Mouse (Mus musculus): Measurements from ENCODE around the gene Ankrd27.
A peak's percentile ranks its signal among the peaks of the same experiment; 100 is the strongest.

Gene Ankrd27

GRCm38 (mm10) chr7:35640072-35640471 lies 54.0 kb downstream of the Ankrd27 start:
- no peak for DNase-seq (ENCODE audit: low read depth)

DNA sequence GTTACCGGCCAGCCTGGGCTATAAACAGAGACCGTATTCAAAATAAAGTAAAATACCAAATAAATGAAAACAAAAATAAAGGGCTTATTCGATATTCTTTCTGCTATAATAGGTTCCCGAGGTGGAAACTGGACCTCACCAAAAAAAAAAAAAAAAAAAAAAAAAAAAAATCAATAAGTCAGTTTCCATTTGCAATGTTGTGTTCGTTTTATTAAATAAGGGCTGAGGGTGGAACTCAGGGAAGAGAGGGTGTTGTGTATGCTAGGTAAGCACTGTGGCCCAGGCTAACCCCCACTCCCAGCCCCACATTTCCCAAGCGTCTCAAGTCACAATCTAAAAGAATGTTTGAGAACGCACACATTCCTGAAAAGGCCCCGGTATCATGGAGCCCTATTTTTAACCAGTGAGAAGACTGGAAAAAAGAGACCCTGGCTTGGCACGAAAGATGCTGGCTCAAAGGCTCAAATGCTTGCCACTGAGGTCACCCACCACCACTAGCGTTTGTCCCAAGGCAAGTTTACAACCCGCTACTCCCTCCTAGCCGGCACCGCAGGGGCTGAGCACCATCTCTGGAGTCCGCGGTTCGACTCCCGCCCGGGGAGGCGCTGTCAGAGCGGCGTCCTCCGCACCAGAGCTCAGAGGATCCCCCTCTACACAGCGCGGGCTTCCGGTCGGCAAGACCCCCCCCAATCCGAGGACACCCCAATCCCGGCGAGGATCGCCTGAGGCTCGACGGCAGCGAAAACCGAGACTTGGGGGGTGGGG lies 60.5 kb downstream of the Ankrd27 start:
- no peak for DNase-seq (ENCODE audit: low read depth)

- peak; percentile 97 for DNase-seq (ENCODE audit: low read depth)
These were observed 61.2 kb downstream of the Ankrd27 start, which contains the start of gene Pdcd5 for GRCm38 (mm10) chr7:35647101-35647698. Pdcd5 (minus strand) TSS chr7:35647521.

DNA sequence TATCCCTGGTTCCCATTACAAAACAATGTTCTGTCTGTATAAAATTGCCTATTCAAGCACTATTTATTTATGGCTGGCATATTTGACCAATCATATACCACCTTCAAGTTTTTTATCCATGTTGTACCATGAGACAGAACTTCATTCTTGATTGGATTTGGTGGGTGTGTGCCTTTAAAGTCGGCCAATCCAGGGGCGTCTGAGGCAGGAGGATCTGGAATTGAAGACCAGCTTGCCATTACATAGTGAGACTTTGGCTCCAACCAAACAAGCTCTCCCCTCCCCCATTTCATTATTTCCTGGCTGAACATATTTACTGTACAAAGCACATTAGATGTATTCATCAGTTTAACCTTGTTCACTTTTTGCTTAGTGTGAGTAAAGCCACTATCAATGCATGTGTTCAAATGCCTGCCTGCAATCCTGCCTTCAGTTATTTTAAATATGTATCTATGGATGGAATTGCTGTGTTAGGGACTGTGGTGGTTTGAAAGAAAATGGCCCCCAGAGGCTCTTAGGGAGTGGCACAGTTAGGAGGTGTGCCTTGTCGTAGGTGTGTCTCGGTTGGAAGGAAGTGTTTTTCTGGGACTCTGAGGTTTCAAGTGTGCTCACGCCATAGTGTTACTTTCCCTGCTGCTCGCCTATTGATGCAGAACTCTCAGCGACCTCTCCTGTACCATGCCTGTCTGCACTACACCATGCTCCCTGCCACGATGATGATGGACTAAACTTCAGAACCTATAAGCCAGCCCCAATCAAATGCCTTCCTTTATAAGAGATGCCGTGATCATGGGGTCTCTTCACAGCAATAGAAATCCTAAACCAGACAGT lies 62.4 kb downstream of the Ankrd27 start:
- DNase-seq (ENCODE audit: low read depth): no peak

- peak; percentile 59 for DNase-seq (ENCODE audit: low read depth)
These were observed 63.0 kb downstream of the Ankrd27 start for GRCm38 (mm10) chr7:35649071-35649470.

- no peak for DNase-seq (ENCODE audit: low read depth)
These were observed 64.8 kb downstream of the Ankrd27 start for GRCm38 (mm10) chr7:35650716-35651410.

GRCm38 (mm10) chr7:35651583-35652270 lies 65.7 kb downstream of the Ankrd27 start:
- DNase-seq (ENCODE audit: low read depth): peak; percentile 42

- DNase-seq (ENCODE audit: low read depth): no peak
These were observed 71.8 kb downstream of the Ankrd27 start for GRCm38 (mm10) chr7:35657829-35658228.

DNA sequence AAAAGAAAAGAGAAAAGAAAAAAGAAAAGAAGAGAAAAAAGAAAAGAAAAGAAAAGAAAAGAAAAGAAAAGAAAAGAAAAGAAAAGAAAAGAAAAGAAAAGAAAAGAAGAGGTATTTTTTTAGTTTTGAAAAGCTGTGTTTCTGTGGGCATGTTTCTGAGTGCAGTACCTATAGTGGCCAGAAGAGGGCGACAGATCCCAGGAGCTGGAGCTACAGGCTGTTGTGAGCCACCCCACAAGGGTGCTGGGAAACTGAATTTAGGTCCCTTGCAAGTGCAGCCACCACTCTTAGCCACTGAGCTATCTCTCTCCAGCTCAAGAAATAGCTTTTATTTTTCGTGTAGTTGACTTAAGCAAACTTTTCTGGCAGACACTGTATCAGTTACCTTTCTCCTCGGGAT lies 73.1 kb downstream of the Ankrd27 start:
- DNase-seq (ENCODE audit: low read depth): peak; percentile 65

DNA sequence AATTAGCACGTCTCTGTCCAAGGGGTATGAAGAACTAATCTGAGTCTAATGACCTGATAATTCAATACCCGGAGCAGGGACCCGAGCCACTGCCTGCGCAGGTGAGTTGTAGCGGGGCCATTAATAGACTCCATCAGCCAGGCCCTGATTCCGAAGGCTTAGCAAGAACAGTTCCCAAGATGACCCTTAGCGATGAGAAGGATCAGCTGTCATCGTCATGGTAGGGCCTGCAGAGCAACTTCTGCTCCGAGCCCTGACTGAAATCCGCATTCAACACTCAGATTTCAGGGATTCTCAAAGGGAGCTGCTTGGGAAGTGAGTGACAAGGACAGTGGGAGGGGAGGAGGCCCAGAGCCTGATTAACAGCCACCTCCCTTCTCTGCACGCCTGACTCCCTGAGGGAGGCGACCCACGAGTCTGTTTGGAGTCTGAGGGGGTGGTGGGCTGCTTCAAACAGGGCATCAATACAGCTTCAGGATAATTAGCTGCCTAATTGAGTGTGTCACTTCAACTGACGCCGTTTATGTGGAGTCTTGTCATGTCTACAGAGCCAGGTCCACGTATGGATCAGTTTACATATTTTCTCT lies 77.8 kb downstream of the Ankrd27 start:
- DNase-seq (ENCODE audit: low read depth): no peak

- no peak for DNase-seq (ENCODE audit: low read depth)
These were observed 82.3 kb downstream of the Ankrd27 start for GRCm38 (mm10) chr7:35668066-35669041.

- DNase-seq (ENCODE audit: low read depth): no peak
These were observed 92.9 kb downstream of the Ankrd27 start for GRCm38 (mm10) chr7:35678976-35679375.

DNA sequence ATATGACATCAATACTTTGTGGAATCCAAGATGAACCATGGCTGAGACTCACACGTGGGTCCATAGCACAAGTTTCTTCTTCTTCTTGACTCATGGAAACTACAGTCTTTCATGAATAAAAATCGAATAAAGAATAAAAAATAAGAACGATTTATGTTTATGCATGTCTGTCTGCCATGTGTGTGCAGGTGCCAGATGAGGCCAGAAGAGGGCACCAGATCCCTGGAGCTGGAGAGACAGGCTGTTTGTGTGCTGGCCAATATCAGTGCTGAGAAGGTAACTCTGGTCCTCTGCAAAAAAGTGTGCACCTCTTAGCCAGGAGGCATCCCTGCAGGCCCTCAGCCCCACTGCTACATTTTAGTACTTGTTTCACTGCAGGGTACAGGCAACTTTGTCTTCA lies 95.5 kb downstream of the Ankrd27 start:
- DNase-seq (ENCODE audit: low read depth): no peak

DNA sequence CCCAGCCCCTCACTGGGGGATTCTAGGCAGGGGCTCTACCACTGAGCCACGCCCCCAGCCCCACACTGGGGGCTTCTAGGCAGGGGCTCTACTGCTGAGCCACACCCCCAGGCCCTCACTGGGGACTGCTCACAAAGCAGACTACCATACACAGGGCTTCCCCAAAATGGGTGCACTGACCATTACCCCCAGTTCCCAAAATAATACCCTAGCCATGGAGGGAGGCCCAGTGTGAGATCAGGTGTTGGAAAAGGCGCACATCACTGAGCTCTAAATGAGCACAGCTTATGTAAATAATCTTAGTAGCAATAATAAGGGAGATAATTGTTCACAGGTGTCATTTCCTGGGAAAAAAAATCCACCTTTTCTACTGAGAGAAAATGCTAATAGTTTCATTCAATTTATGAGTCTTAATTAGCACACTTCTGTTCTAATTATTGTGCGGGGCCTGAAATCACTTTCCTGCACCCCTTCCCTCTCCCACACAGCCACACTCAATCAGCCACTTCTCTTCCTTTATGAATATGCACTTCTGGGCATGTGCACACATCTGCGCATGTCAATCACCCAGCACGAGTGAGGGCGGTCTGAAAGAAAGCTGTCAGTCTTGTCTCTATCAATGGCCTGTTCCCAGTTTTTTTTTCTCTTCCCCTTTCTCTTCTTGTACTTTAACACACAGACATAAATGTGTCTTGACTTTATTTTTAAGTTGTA lies 97.5 kb downstream of the Ankrd27 start:
- DNase-seq (ENCODE audit: low read depth): no peak

DNA sequence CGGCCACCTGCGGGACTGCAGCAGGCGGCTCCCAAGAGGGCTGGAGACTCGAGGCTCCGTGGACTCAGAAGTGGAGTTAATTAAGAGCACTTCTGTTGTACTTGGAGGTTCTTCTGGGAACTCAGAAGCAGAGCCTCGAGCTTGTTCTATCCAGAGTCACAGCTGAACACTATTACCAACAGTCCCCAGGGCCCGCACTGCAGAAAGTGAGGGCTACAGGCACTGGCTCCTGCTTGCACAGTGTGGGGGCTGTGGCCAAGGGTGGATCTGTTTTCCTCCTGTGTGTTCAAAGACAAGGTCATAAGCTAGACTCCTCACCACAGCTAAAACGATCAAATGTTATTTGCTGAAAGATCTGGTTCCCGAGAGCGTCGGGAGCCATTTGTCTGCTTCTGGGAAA lies 100.2 kb downstream of the Ankrd27 start:
- DNase-seq (ENCODE audit: low read depth): no peak

- DNase-seq (ENCODE audit: low read depth): peak; percentile 39
These were observed 100.7 kb downstream of the Ankrd27 start for GRCm38 (mm10) chr7:35686756-35687155.

- no peak for DNase-seq (ENCODE audit: low read depth)
These were observed 101.2 kb downstream of the Ankrd27 start for GRCm38 (mm10) chr7:35687229-35687628.

- DNase-seq (ENCODE audit: low read depth): no peak
These were observed 102.2 kb downstream of the Ankrd27 start for GRCm38 (mm10) chr7:35688276-35688675.
